Mouse (Mus musculus): ENCODE data around the gene Tgfb3. TPM values are rescaled to one million over a fixed set of nuclear protein-coding genes. Genes with fewer than 3 reads are reported as not detected.

The Tgfb3 gene
- polyA plus RNA-seq (2014; fragmentation: Nextera tagmentation; extraction: Ambion mirVana), result 5.1 and 5.7 TPM in 2 replicates

- peak; percentile 49 for ATAC-seq (replicated peaks; ENCODE audit: low FRiP score)
- under 1% methylated on average over 25 of the region's 25 CpGs for WGBS
- peak within 1 kb of the TSS; percentile 64 for H3K9ac ChIP-seq (ENCODE audit: low read length)
- H3K27ac ChIP-seq (ENCODE audit: low read depth, low read length), result peak within 1 kb of the TSS; percentile 32; the same call in 1 of the 2 replicates
- DNase-seq (ENCODE audit: low spot score), result peak; percentile 71
- H3K4me3 ChIP-seq (ENCODE audit: low read depth, low read length), result peak within 1 kb of the TSS; percentile 42
- peaks cover 15% of the 10 kb centered on the region; the same call in 1 of the 2 replicates for H3K4me1 ChIP-seq (replicated peaks; ENCODE audit: control insufficient read depth, insufficient read depth, low read length)
- no peaks in the 10 kb centered on the region for H3K9me3 ChIP-seq (ENCODE audit: control insufficient read depth, low read length)
- peaks cover 7% of the 10 kb centered on the region for H3K27me3 ChIP-seq (ENCODE audit: control insufficient read depth, insufficient read depth, low read length)
- no peaks in the 10 kb centered on the region for H3K36me3 ChIP-seq (ENCODE audit: control insufficient read depth, insufficient read depth, low read length)
- H3K4me2 ChIP-seq (ENCODE audit: low read depth, low read length, severe bottlenecking), result peak within 1 kb of the TSS; percentile 77
Measured at GRCm38 (mm10) chr12:86078553-86079201, at the start of gene Tgfb3. Gene Tgfb3 (minus strand): TSS chr12:86079041.

- ATAC-seq (replicated peaks; ENCODE audit: low FRiP score) (no peak), DNase-seq (ENCODE audit: low spot score) (no peak)
- no peak overlapping the region for H3K4me2 ChIP-seq (ENCODE audit: low read depth, low read length, severe bottlenecking)
- no peaks in the 10 kb centered on the region for H3K27me3 ChIP-seq (ENCODE audit: control insufficient read depth, insufficient read depth, low read length)
- no peaks in the 10 kb centered on the region for H3K36me3 ChIP-seq (ENCODE audit: control insufficient read depth, insufficient read depth, low read length)
- no peak overlapping the region for H3K4me3 ChIP-seq (ENCODE audit: low read depth, low read length)
- H3K27ac ChIP-seq (ENCODE audit: low read depth, low read length), result no peak overlapping the region
- WGBS, result 77% methylated on average over 6 of the region's 6 CpGs
- no peaks in the 10 kb centered on the region for H3K4me1 ChIP-seq (replicated peaks; ENCODE audit: control insufficient read depth, insufficient read depth, low read length)
- H3K9ac ChIP-seq (ENCODE audit: low read length), result no peak overlapping the region
- H3K9me3 ChIP-seq (ENCODE audit: control insufficient read depth, low read length), result no peaks in the 10 kb centered on the region
Measured at GRCm38 (mm10) chr12:86128122-86128521, 49.3 kb upstream of the Tgfb3 start.

- Histone ChIP-seq H3K27ac (ENCODE audit: low read depth, low read length) (no peak overlapping the region), H3K27me3 (ENCODE audit: control insufficient read depth, insufficient read depth, low read length) (no peaks in the 10 kb centered on the region), H3K9me3 (ENCODE audit: control insufficient read depth, low read length) (no peaks in the 10 kb centered on the region), H3K36me3 (ENCODE audit: control insufficient read depth, insufficient read depth, low read length) (no peaks in the 10 kb centered on the region), H3K9ac (ENCODE audit: low read length) (no peak overlapping the region), H3K4me1 (replicated peaks; ENCODE audit: control insufficient read depth, insufficient read depth, low read length) (no peaks in the 10 kb centered on the region), H3K4me3 (ENCODE audit: low read depth, low read length) (no peak overlapping the region), H3K4me2 (ENCODE audit: low read depth, low read length, severe bottlenecking) (no peak overlapping the region)
- DNase-seq (ENCODE audit: low spot score), result no peak
- no peak for ATAC-seq (replicated peaks; ENCODE audit: low FRiP score)
- 84% methylated on average over 6 of the region's 6 CpGs for WGBS
Measured at GRCm38 (mm10) chr12:86124016-86124415, 45.2 kb upstream of the Tgfb3 start.

- DNase-seq (ENCODE audit: low spot score), result no peak
- 87% methylated on average over 15 of the region's 15 CpGs for WGBS
Measured at GRCm38 (mm10) chr12:86116295-86116835, 37.5 kb upstream of the Tgfb3 start.

GRCm38 (mm10) chr12:86110637-86111036, 31.8 kb upstream of the Tgfb3 start:
- no peak overlapping the region for H3K27ac ChIP-seq (ENCODE audit: low read depth, low read length)
- DNase-seq (ENCODE audit: low spot score) (no peak), ATAC-seq (replicated peaks; ENCODE audit: low FRiP score) (no peak)
- no peaks in the 10 kb centered on the region for H3K36me3 ChIP-seq (ENCODE audit: control insufficient read depth, insufficient read depth, low read length)
- no peaks in the 10 kb centered on the region for H3K9me3 ChIP-seq (ENCODE audit: control insufficient read depth, low read length)
- no peaks in the 10 kb centered on the region for H3K4me1 ChIP-seq (replicated peaks; ENCODE audit: control insufficient read depth, insufficient read depth, low read length)
- H3K4me3 ChIP-seq (ENCODE audit: low read depth, low read length), result no peak overlapping the region
- H3K4me2 ChIP-seq (ENCODE audit: low read depth, low read length, severe bottlenecking), result no peak overlapping the region
- no peak overlapping the region for H3K9ac ChIP-seq (ENCODE audit: low read length)
- no peaks in the 10 kb centered on the region for H3K27me3 ChIP-seq (ENCODE audit: control insufficient read depth, insufficient read depth, low read length)
- 92% methylated on average over 2 of the region's 2 CpGs for WGBS

More at GRCm38 (mm10) chr12:86116295-86116835, 37.5 kb upstream of the Tgfb3 start:
- Histone ChIP-seq H3K9me3 (ENCODE audit: control insufficient read depth, low read length) (no peaks in the 10 kb centered on the region), H3K27ac (ENCODE audit: low read depth, low read length) (no peak overlapping the region), H3K4me2 (ENCODE audit: low read depth, low read length, severe bottlenecking) (no peak overlapping the region), H3K4me1 (replicated peaks; ENCODE audit: control insufficient read depth, insufficient read depth, low read length) (no peaks in the 10 kb centered on the region), H3K9ac (ENCODE audit: low read length) (no peak overlapping the region), H3K27me3 (ENCODE audit: control insufficient read depth, insufficient read depth, low read length) (no peaks in the 10 kb centered on the region), H3K4me3 (ENCODE audit: low read depth, low read length) (no peak overlapping the region), H3K36me3 (ENCODE audit: control insufficient read depth, insufficient read depth, low read length) (no peaks in the 10 kb centered on the region)
- no peak for ATAC-seq (replicated peaks; ENCODE audit: low FRiP score)

GRCm38 (mm10) chr12:86109531-86109930, 30.7 kb upstream of the Tgfb3 start:
- 87% methylated on average over 4 of the region's 4 CpGs for WGBS
- Histone ChIP-seq H3K27ac (ENCODE audit: low read depth, low read length) (no peak overlapping the region), H3K9ac (ENCODE audit: low read length) (no peak overlapping the region), H3K4me1 (replicated peaks; ENCODE audit: control insufficient read depth, insufficient read depth, low read length) (no peaks in the 10 kb centered on the region), H3K4me2 (ENCODE audit: low read depth, low read length, severe bottlenecking) (no peak overlapping the region), H3K36me3 (ENCODE audit: control insufficient read depth, insufficient read depth, low read length) (no peaks in the 10 kb centered on the region), H3K9me3 (ENCODE audit: control insufficient read depth, low read length) (no peaks in the 10 kb centered on the region), H3K4me3 (ENCODE audit: low read depth, low read length) (no peak overlapping the region), H3K27me3 (ENCODE audit: control insufficient read depth, insufficient read depth, low read length) (no peaks in the 10 kb centered on the region)
- ATAC-seq (replicated peaks; ENCODE audit: low FRiP score) (no peak), DNase-seq (ENCODE audit: low spot score) (no peak)

- ATAC-seq (replicated peaks; ENCODE audit: low FRiP score) (no peak), DNase-seq (ENCODE audit: low spot score) (no peak)
- no peaks in the 10 kb centered on the region for H3K9me3 ChIP-seq (ENCODE audit: control insufficient read depth, low read length)
- 0 out of 2 replicates have a peak, but pooled peaks cover 5% of the 10 kb centered on the region for H3K4me1 ChIP-seq (replicated peaks; ENCODE audit: control insufficient read depth, insufficient read depth, low read length)
- H3K9ac ChIP-seq (ENCODE audit: low read length), result no peak overlapping the region
- H3K27ac ChIP-seq (ENCODE audit: low read depth, low read length), result no peak overlapping the region
- H3K4me2 ChIP-seq (ENCODE audit: low read depth, low read length, severe bottlenecking), result no peak overlapping the region
- no peaks in the 10 kb centered on the region for H3K36me3 ChIP-seq (ENCODE audit: control insufficient read depth, insufficient read depth, low read length)
- WGBS, result 90% methylated on average over 7 of the region's 7 CpGs
- no peak overlapping the region for H3K4me3 ChIP-seq (ENCODE audit: low read depth, low read length)
- H3K27me3 ChIP-seq (ENCODE audit: control insufficient read depth, insufficient read depth, low read length), result no peaks in the 10 kb centered on the region
Measured at GRCm38 (mm10) chr12:86107645-86108044, 28.8 kb upstream of the Tgfb3 start.

- WGBS, result 94% methylated on average over 9 of the region's 9 CpGs
- Histone ChIP-seq H3K9ac (ENCODE audit: low read length) (no peak overlapping the region), H3K27ac (ENCODE audit: low read depth, low read length) (no peak overlapping the region), H3K36me3 (ENCODE audit: control insufficient read depth, insufficient read depth, low read length) (no peaks in the 10 kb centered on the region), H3K4me2 (ENCODE audit: low read depth, low read length, severe bottlenecking) (no peak overlapping the region), H3K4me1 (replicated peaks; ENCODE audit: control insufficient read depth, insufficient read depth, low read length) (0 out of 2 replicates have a peak, but pooled peaks cover 5% of the 10 kb centered on the region), H3K27me3 (ENCODE audit: control insufficient read depth, insufficient read depth, low read length) (no peaks in the 10 kb centered on the region), H3K4me3 (ENCODE audit: low read depth, low read length) (no peak overlapping the region), H3K9me3 (ENCODE audit: control insufficient read depth, low read length) (no peaks in the 10 kb centered on the region)
- DNase-seq (ENCODE audit: low spot score), result no peak
- no peak for ATAC-seq (replicated peaks; ENCODE audit: low FRiP score)
Measured at GRCm38 (mm10) chr12:86106086-86106485, 27.2 kb upstream of the Tgfb3 start.

GRCm38 (mm10) chr12:86105546-86105945, 26.7 kb upstream of the Tgfb3 start:
- H3K36me3 ChIP-seq (ENCODE audit: control insufficient read depth, insufficient read depth, low read length), result no peaks in the 10 kb centered on the region
- WGBS, result 89% methylated on average over 7 of the region's 10 CpGs
- DNase-seq (ENCODE audit: low spot score) (no peak), ATAC-seq (replicated peaks; ENCODE audit: low FRiP score) (no peak)
- H3K4me2 ChIP-seq (ENCODE audit: low read depth, low read length, severe bottlenecking), result no peak overlapping the region
- H3K27me3 ChIP-seq (ENCODE audit: control insufficient read depth, insufficient read depth, low read length), result no peaks in the 10 kb centered on the region
- no peak overlapping the region for H3K4me3 ChIP-seq (ENCODE audit: low read depth, low read length)
- no peak overlapping the region for H3K27ac ChIP-seq (ENCODE audit: low read depth, low read length)
- no peak overlapping the region for H3K9ac ChIP-seq (ENCODE audit: low read length)
- H3K9me3 ChIP-seq (ENCODE audit: control insufficient read depth, low read length), result no peaks in the 10 kb centered on the region
- 0 out of 2 replicates have a peak, but pooled peaks cover 5% of the 10 kb centered on the region for H3K4me1 ChIP-seq (replicated peaks; ENCODE audit: control insufficient read depth, insufficient read depth, low read length)
